Mouse (Mus musculus): Measurements from ENCODE around the gene Itgb2l. TPM values are rescaled to one million over a fixed set of nuclear protein-coding genes. Genes with fewer than 3 reads are reported as not detected.
"Not testable (repeated sequence)": the region's sequence is repeated elsewhere in the genome, so short reads cannot be mapped to it uniquely, and the experiment has no call there.

Gene Itgb2l
- not detected for total RNA-seq (2021)

DNA sequence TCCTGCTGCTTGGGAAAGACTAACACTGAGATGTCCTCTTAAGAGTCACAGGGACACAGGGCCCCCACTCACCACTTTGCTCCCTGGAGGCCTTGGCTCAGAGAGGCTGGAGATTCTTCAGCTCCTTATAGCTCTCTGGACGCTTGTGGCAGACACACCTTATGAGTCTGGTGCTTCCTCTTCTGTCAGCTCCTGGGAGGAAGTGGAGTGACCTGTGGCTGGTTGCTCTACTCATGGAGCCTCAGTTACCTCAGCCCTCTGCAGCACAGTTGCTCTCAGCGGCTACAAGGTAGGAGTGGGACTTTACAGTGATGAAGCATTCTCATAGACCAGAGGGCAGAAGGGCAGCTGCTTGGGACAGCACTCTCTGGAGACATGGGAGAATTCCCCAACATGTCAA is at the start of gene Itgb2l:
TSS of gene Itgb2l (minus strand) at position 152 of the 400 bp plus-strand sequence.
- intact Hi-C loops (cut with DNase I): no loop called here
- no peak for DNase-seq (ENCODE audit: extremely low spot score in 1 of 2, low spot score in 2 of 2)

- intact Hi-C loops (cut with DNase I): no loop called here
- no peak for DNase-seq (ENCODE audit: extremely low spot score in 1 of 2, low spot score in 2 of 2)
Measured at GRCm38 (mm10) chr16:96491530-96491929, 48.1 kb upstream of the Itgb2l start.

GRCm38 (mm10) chr16:96488038-96488437 is 44.6 kb upstream of the Itgb2l start:
- intact Hi-C loops (cut with DNase I): no loop called here
- no peak for DNase-seq (ENCODE audit: extremely low spot score in 1 of 2, low spot score in 2 of 2)

GRCm38 (mm10) chr16:96487007-96487684 is 43.7 kb upstream of the Itgb2l start:
- no peak for DNase-seq (ENCODE audit: extremely low spot score in 1 of 2, low spot score in 2 of 2)
- intact Hi-C loops (cut with DNase I): no loop called here

GRCm38 (mm10) chr16:96481791-96482190 is 38.4 kb upstream of the Itgb2l start:
- intact Hi-C loops (cut with DNase I): no loop called here
- DNase-seq (ENCODE audit: extremely low spot score in 1 of 2, low spot score in 2 of 2): no peak

- no peak for DNase-seq (ENCODE audit: extremely low spot score in 1 of 2, low spot score in 2 of 2)
- intact Hi-C loops (cut with DNase I): no loop called here
Measured at GRCm38 (mm10) chr16:96474185-96474584, 30.8 kb upstream of the Itgb2l start.

GRCm38 (mm10) chr16:96472816-96473215 is 29.4 kb upstream of the Itgb2l start:
- intact Hi-C loops (cut with DNase I): no loop called here
- DNase-seq (ENCODE audit: extremely low spot score in 1 of 2, low spot score in 2 of 2): no peak

- intact Hi-C loops (cut with DNase I): no loop called here
- no peak for DNase-seq (ENCODE audit: extremely low spot score in 1 of 2, low spot score in 2 of 2)
Measured at GRCm38 (mm10) chr16:96472361-96472760, 28.9 kb upstream of the Itgb2l start.

- intact Hi-C loops (cut with DNase I): loop anchor here (2.0 kb wide), 1 partner anchor 201 kb away; no protein-coding TSS in a partner anchor
- peak in 1 of 2 experiments; percentile 52 for DNase-seq (ENCODE audit: extremely low spot score in 1 of 2, low spot score in 2 of 2)
Measured at GRCm38 (mm10) chr16:96469640-96470039, 26.2 kb upstream of the Itgb2l start.

DNA sequence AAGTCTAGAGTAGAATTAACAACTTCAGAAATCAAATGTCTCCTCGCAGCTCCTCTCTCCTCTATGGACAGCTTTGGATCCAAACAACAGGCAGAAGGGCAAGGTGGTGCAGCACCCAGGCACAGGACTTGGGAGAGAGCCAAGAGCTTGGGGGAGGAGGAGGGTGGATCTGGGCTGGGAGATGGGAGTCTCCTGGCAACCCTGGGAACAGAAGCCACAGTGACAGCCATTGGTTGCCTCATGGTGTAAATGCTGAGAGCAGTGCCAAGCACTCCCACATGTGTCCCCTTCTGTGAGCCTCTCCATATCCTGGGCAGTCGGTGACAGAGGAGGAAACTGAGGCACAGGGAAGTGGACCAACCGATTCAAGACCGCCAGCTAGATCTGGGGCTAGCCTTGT is 25.3 kb upstream of the Itgb2l start:
- intact Hi-C loops (cut with DNase I): loop anchor here (2.0 kb wide), 1 partner anchor 202 kb away; no protein-coding TSS in a partner anchor
- DNase-seq (ENCODE audit: extremely low spot score in 1 of 2, low spot score in 2 of 2): peak; percentile 65 to 80

DNA sequence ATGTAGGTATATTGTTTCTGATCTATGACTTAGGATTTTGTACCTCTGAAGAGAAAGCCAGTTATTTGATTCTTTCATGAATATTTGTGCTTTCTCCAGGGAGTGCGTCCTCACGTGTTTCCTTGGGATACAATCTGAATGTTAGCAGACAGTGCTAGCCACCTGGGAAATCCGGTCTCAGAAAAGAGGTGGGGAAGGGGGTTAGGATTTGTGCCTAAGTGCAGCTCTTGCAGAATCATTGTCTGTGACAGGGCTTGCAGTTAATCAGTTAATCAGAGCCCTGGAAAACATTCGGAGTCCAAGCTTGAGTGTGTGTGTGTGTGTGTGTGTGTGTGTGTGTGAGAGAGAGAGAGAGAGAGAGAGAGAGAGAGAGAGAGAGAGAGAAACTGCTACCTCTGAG is 24.6 kb upstream of the Itgb2l start:
- no peak for DNase-seq (ENCODE audit: extremely low spot score in 1 of 2, low spot score in 2 of 2)
- intact Hi-C loops (cut with DNase I): loop anchor here (2.0 kb wide), 1 partner anchor 203 kb away; no protein-coding TSS in a partner anchor

DNA sequence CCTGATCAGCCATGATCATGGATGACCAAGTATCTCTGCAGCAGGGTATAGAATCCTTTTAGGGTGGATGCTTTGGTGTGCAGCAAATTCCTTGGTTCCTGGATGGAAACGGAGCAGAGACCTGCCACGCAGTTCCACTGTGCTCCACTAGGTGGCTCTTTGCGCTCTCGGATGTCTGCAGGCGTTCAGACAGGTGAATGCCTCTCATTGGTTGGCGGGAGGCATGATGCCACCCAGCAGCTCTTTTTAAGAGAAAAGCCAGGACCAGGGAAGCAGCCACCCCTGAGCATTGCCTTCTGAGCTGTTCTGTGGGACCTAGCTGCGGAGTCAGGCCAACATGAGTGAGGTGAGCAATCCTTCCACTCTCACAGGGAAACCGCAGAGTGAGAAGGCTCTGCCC is 24.0 kb upstream of the Itgb2l start, which contains the start of gene Pcp4:
TSS of gene Pcp4 (plus strand) at position 162 of the 400 bp plus-strand sequence.
- DNase-seq (ENCODE audit: extremely low spot score in 1 of 2, low spot score in 2 of 2): peak; percentile 85 to 90
- intact Hi-C loops (cut with DNase I): loop anchor here (2.0 kb wide), 1 partner anchor 143 kb away; no protein-coding TSS in a partner anchor

- intact Hi-C loops (cut with DNase I): no loop called here
- no peak for DNase-seq (ENCODE audit: extremely low spot score in 1 of 2, low spot score in 2 of 2)
Measured at GRCm38 (mm10) chr16:96460788-96461187, 17.4 kb upstream of the Itgb2l start.

- intact Hi-C loops (cut with DNase I): no loop called here
- DNase-seq (ENCODE audit: extremely low spot score in 1 of 2, low spot score in 2 of 2): no peak
Measured at GRCm38 (mm10) chr16:96459356-96459755, 15.9 kb upstream of the Itgb2l start.

DNA sequence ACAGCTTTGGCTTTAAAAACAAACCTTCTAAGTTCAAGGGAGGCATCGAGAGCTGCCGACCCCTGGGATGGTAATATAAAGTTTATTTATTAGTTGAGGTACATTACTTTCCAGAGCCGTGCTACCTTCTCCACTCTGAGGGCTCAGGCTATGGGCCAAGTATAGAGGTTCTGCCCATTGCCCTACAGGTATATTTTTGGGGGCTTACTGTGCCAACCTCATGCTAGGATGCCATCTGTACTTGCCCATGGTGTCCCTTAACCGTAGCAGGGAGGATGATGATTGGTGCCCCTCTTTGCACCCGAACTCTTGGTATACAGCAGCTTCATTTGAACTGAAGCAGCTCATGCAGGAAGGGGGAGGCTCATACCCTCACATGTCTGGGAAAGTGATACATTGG is 14.2 kb upstream of the Itgb2l start:
- intact Hi-C loops (cut with DNase I): no loop called here
- DNase-seq (ENCODE audit: extremely low spot score in 1 of 2, low spot score in 2 of 2): no peak

DNA sequence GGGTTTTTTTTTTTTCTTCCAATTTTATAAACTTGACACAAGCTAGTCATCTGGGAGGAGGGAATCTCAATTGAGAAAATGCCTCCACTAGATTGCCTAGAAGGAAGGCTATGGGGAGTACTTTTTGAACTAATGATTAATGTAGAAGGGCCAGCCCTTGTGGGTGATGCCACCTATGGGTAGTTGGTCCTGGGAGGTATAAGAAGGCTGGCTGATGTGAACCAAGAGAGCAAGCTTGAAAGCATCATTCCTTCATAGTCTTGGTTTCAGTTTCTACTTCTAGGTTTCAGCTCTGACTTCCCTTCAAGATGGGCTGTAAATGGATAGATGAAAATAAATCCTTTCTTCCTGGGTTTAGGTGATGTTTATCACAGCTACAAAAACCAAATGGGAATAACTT is 10.7 kb upstream of the Itgb2l start:
- DNase-seq (ENCODE audit: extremely low spot score in 1 of 2, low spot score in 2 of 2): no peak
- intact Hi-C loops (cut with DNase I): no loop called here

- not testable (repeated sequence) for DNase-seq (ENCODE audit: extremely low spot score in 1 of 2, low spot score in 2 of 2)
Measured at GRCm38 (mm10) chr16:96450871-96451270, 7.5 kb upstream of the Itgb2l start.

DNA sequence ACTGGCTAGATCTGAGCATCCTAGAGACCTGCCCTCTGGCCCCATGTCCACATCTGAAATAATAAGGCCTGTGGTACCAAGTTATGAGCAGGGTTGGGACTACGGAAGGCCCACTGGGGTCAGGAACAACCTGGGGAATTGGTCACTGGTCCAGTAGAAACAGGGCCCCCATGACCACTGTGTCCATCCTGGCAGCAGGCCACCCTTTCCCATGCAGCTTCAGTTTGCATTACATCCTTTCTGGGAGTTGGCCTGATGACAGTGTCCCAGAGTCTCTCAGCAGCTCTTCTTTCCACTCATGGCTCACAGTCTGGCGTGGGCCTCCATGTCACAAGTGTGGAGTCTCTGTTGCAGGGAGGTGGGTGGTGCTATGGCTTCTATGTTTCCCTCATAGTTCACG is 1.6 kb downstream of the Itgb2l start:
- intact Hi-C loops (cut with DNase I): no loop called here

More at GRCm38 (mm10) chr16:96450871-96451270, 7.5 kb upstream of the Itgb2l start:
- intact Hi-C loops (cut with DNase I): not testable (repeated sequence)

DNA sequence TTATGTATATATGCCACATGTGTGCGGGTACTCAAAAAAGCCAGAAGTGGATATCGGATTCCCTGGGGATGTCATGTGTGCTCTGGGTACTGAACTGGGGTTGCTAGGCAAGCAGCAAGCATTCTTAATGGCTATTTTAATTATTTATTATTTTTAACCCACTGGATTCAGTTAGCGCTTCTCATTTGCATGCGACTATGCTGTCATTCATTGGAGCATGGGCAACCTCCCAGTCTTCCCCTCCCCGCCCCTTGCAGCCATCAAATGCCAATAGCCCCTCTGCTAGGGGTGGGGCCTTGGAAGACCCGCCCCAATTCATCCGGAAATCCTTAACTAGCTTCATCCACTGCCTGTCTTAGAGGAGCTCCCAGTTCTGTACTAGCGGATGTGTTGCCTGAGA is 2.5 kb downstream of the Itgb2l start:
- intact Hi-C loops (cut with DNase I): no loop called here

More for the DNA sequence above, 1.6 kb downstream of the Itgb2l start:
- no peak for DNase-seq (ENCODE audit: extremely low spot score in 1 of 2, low spot score in 2 of 2)

GRCm38 (mm10) chr16:96439682-96440081 is 3.7 kb downstream of the Itgb2l start:
- DNase-seq (ENCODE audit: extremely low spot score in 1 of 2, low spot score in 2 of 2): no peak
- intact Hi-C loops (cut with DNase I): no loop called here

More for the DNA sequence above, 2.5 kb downstream of the Itgb2l start:
- no peak for DNase-seq (ENCODE audit: extremely low spot score in 1 of 2, low spot score in 2 of 2)
